Mouse (Mus musculus): Measurements from ENCODE around the gene Vmn1r139.
"Not testable (repeated sequence)": the region's sequence is repeated elsewhere in the genome, so short reads cannot be mapped to it uniquely, and the experiment has no call there.

DNA sequence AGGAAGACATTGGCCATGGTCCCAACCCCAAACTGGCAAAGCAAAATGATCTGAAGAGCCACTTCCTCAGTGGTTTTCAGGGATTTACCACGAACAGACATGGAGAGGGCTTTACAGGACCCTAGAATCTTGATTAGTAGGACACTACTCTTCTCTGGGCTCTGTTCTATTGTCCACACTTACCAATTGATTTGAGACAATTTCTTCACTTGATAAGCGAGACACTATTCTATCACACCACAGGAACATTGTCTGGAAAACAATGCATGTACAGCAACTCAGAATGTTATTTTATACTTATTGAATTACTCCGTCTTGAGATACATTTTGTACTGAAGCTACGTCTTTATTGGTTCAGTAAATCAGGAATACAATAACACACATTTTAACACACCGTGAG lies 65.8 kb downstream of the Vmn1r139 start, which contains the start of gene Gm10666:
- not testable (repeated sequence) for TF ChIP-seq POLR2A, CTCF (IDR thresholded peaks at IDR 0.05; ENCODE audit: extremely low read depth, insufficient read depth, low read length)
